Mouse (Mus musculus) heart, adult 2 months (tissue): Measurements from ENCODE around the gene Rims3. TPM values are rescaled to one million over a fixed set of nuclear protein-coding genes. Genes with fewer than 3 reads are reported as not detected.

ENCODE experiments used
- DNase-seq, 2 experiments: peaks; one replicate each; pipeline ENCODE4 v3.0.0; 2021
- H3K27ac ChIP-seq: fragments of 200-600 bp; 2 replicates; pipeline ENCODE4 v1.8.1; 2022
- H3K27me3 ChIP-seq: fragments of 200-500 bp; 2 replicates; pipeline ENCODE4 v1.6.1; 2012; ENCODE audit warnings: mild to moderate bottlenecking, low read length, inconsistent platforms, mixed read lengths; ENCODE audit not compliant: control insufficient read depth, insufficient read depth
- H3K36me3 ChIP-seq: fragments of 200-500 bp; 2 replicates; pipeline ENCODE4 v1.6.1; 2012; ENCODE audit warnings: low read length, inconsistent platforms; ENCODE audit not compliant: control insufficient read depth, insufficient read depth
- H3K4me1 ChIP-seq: fragments of 200-500 bp; 2 replicates; pipeline ENCODE4 v1.6.1; 2011; ENCODE audit warnings: low read length; ENCODE audit not compliant: control insufficient read depth, insufficient read depth
- H3K4me3 ChIP-seq: fragments of 200-600 bp; 2 replicates; pipeline ENCODE4 v1.8.1; 2022
- H3K79me2 ChIP-seq: fragments of 200-500 bp; replicated peaks from 2 replicates; pipeline ENCODE4 v1.6.1; 2012; ENCODE audit warnings: mild to moderate bottlenecking, inconsistent platforms, low read length, moderate library complexity, mixed read lengths; ENCODE audit not compliant: control insufficient read depth, insufficient read depth
- H3K9ac ChIP-seq: fragments of 200-500 bp; 2 replicates; pipeline ENCODE4 v1.6.1; 2012; ENCODE audit warnings: low read depth, mild to moderate bottlenecking, control low read depth, inconsistent platforms, low read length, mixed read lengths
- CTCF ChIP-seq: fragments of 200-600 bp; IDR thresholded peaks from 2 replicates; pipeline ENCODE4 v1.8.1; 2022; ENCODE audit warnings: antibody characterized with exemption, mild to moderate bottlenecking, moderate library complexity
- EP300 ChIP-seq: fragments of 200-500 bp; IDR thresholded peaks from 2 replicates; pipeline ENCODE4 v1.6.1; 2011; ENCODE audit warnings: low read depth, low read length, control low read depth; ENCODE audit not compliant: insufficient read depth
- POLR2A ChIP-seq: fragments of 200-500 bp; IDR thresholded peaks from 2 replicates; pipeline ENCODE4 v1.6.1; 2011; ENCODE audit warnings: mild to moderate bottlenecking, low read depth, low read length, control low read depth; ENCODE audit not compliant: insufficient read depth
- WGBS: fragments of 180-500 bp; shearing (Covaris S2); methylation state at CpG from one replicate; pipeline ENCODE4 v1.1.7; 2018; 5-methylcytosine and 5-hydroxymethylcytosine counted together
- intact Hi-C: fragments of 180-260 bp; cut with DNase I; formaldehyde crosslinking; loops from one replicate; pipeline ENCODE4 v1.15.1; 2025
- polyA plus RNA-seq: library from polyadenylated mRNA; depleted of rRNA; stranded (reverse); fragments of >200 nt; gene quantifications from 2 replicates; pipeline ENCODE4 v1.2.3, GENCODE M21; 2012
- total RNA-seq, 2 experiments: library from RNA; stranded (reverse); gene quantifications; 2 replicates each; pipeline ENCODE4 v1.2.3; 2021

Rims3 gene
- total and polyA plus RNA-seq, 3 experiments = 0.05 to 0.12 (median 0.05) TPM

- H3K4me1 ChIP-seq = no peaks in the 10 kb centered on the region
- intact Hi-C loops = no loop called here
- no peaks in the 10 kb centered on the region for H3K27me3 ChIP-seq
- H3K4me3 ChIP-seq = no peak overlapping the region
- WGBS = 65% methylated on average over 7 of the region's 7 CpGs
- no peak for DNase-seq
- no peak overlapping the region for H3K9ac ChIP-seq
- no peaks in the 10 kb centered on the region for H3K79me2 ChIP-seq
- no peak overlapping the region for H3K27ac ChIP-seq
- H3K36me3 ChIP-seq = no peaks in the 10 kb centered on the region
- TF ChIP-seq EP300 (no peak), CTCF (no peak), POLR2A (no peak)
These were observed 15.7 kb downstream of the Rims3 start for GRCm38 (mm10) chr4:120870262-120870748.

GRCm38 (mm10) chr4:120875961-120876360 is 21.3 kb downstream of the Rims3 start:
- no peak overlapping the region for H3K4me3 ChIP-seq
- H3K36me3 ChIP-seq = no peaks in the 10 kb centered on the region
- no peak overlapping the region for H3K9ac ChIP-seq
- no peak for DNase-seq
- H3K79me2 ChIP-seq = no peaks in the 10 kb centered on the region
- H3K4me1 ChIP-seq = no peaks in the 10 kb centered on the region
- intact Hi-C loops = no loop called here
- WGBS = 68% methylated on average over 3 of the region's 3 CpGs
- H3K27ac ChIP-seq = no peak overlapping the region
- no peaks in the 10 kb centered on the region for H3K27me3 ChIP-seq
- no peak for TF ChIP-seq POLR2A
- TF ChIP-seq EP300 = no peak
- TF ChIP-seq CTCF = no peak

- Histone ChIP-seq H3K36me3 (no peaks in the 10 kb centered on the region), H3K79me2 (no peaks in the 10 kb centered on the region), H3K27me3 (no peaks in the 10 kb centered on the region), H3K4me1 (no peaks in the 10 kb centered on the region), H3K27ac (no peak overlapping the region), H3K9ac (no peak overlapping the region), H3K4me3 (no peak overlapping the region)
- WGBS = 65% methylated on average over 3 of the region's 3 CpGs
- DNase-seq = no peak
- TF ChIP-seq POLR2A (no peak), EP300 (no peak), CTCF (no peak)
- intact Hi-C loops = no loop called here
These were observed 24.1 kb downstream of the Rims3 start for GRCm38 (mm10) chr4:120878728-120879127.

GRCm38 (mm10) chr4:120879386-120879785 is 24.8 kb downstream of the Rims3 start:
- no peak overlapping the region for H3K27ac ChIP-seq
- no peak for TF ChIP-seq POLR2A
- TF ChIP-seq CTCF = no peak
- no peak for TF ChIP-seq EP300
- 27% methylated on average over 4 of the region's 4 CpGs for WGBS
- H3K36me3 ChIP-seq = no peaks in the 10 kb centered on the region
- no peaks in the 10 kb centered on the region for H3K4me1 ChIP-seq
- no peak overlapping the region for H3K9ac ChIP-seq
- intact Hi-C loops = no loop called here
- H3K27me3 ChIP-seq = no peaks in the 10 kb centered on the region
- H3K4me3 ChIP-seq = no peak overlapping the region
- H3K79me2 ChIP-seq = no peaks in the 10 kb centered on the region
- DNase-seq = no peak

GRCm38 (mm10) chr4:120880731-120881432 is 26.3 kb downstream of the Rims3 start:
- DNase-seq = no peak
- intact Hi-C loops = no loop called here
- Histone ChIP-seq H3K4me1 (no peaks in the 10 kb centered on the region; the same call in 1 of the 2 replicates), H3K27ac (no peak overlapping the region), H3K4me3 (no peak overlapping the region), H3K79me2 (no peaks in the 10 kb centered on the region), H3K36me3 (no peaks in the 10 kb centered on the region), H3K27me3 (no peaks in the 10 kb centered on the region), H3K9ac (no peak overlapping the region)
- no peak for TF ChIP-seq EP300
- TF ChIP-seq POLR2A = no peak
- no peak for TF ChIP-seq CTCF
- 33% methylated on average over 6 of the region's 6 CpGs for WGBS

- Histone ChIP-seq H3K79me2 (no peaks in the 10 kb centered on the region), H3K4me1 (peaks cover 1% of the 10 kb centered on the region), H3K27me3 (no peaks in the 10 kb centered on the region), H3K9ac (no peak overlapping the region), H3K4me3 (no peak overlapping the region), H3K36me3 (no peaks in the 10 kb centered on the region), H3K27ac (no peak overlapping the region)
- WGBS = 53% methylated on average over 5 of the region's 5 CpGs
- TF ChIP-seq POLR2A (no peak), CTCF (no peak), EP300 (no peak)
- intact Hi-C loops = no loop called here
- DNase-seq = no peak
These were observed 27.5 kb downstream of the Rims3 start for GRCm38 (mm10) chr4:120882002-120882625.
